Mouse (Mus musculus) cerebral cortex, adult 2 months (tissue): ENCODE measurements around the gene Myog.

ENCODE experiments used
- WGBS: fragments of 180-500 bp; shearing (Covaris S2); methylation state at CpG from one replicate; pipeline ENCODE4 v1.1.7; 2018; 5-methylcytosine and 5-hydroxymethylcytosine counted together

Myog gene

DNA sequence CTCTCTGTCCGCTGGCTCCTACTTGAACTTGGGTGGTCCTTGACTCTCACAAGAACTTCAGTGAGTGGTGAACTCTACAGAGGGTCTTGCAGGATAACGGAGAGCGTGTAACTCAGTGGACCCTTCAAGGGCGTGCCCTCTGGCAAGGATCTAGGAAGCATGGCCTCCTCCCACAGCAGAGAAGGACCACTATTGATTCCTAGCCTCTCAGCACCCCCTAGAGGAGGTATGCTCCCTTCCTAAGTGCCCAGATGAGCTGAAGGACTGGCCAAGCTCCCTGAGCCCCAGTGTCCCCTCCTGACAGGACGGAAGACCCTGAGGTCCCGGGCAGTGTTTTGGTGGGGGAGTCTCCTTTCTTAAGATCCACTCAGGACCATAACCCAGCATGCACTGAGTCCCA, 32.8 kb downstream of the Myog start:
- 90% methylated on average over 6 of the region's 6 CpGs for WGBS

DNA sequence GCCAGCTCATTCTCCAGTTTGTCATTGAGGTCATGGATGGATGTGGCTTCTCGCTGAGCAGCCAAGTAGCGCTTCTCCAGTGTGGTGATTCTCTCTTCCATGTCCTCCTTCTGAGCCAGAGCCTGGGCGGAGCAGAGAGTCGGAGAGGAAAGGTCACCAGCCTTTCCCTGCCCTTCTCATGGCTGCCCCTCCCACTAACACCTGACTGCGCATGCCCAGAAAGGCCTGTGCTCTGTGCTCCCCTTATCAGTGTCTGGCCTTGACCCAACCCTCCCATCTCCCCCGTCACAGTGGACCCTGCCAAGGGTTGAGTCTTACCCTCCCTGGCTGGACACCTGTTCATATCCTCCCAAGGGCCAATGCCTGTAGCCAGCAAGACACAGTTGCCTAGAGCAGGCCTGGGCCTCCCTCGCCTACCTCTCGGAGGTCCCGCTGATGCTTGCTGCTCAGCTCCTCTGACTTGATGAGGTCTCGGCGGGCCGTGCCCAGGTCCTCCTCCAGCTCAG, 37.1 kb downstream of the Myog start:
- 96% methylated on average over 12 of the region's 12 CpGs for WGBS

GRCm38 (mm10) chr1:134331879-134332635, 42.3 kb downstream of the Myog start:
- 45% methylated on average over 20 of the region's 20 CpGs for WGBS

DNA sequence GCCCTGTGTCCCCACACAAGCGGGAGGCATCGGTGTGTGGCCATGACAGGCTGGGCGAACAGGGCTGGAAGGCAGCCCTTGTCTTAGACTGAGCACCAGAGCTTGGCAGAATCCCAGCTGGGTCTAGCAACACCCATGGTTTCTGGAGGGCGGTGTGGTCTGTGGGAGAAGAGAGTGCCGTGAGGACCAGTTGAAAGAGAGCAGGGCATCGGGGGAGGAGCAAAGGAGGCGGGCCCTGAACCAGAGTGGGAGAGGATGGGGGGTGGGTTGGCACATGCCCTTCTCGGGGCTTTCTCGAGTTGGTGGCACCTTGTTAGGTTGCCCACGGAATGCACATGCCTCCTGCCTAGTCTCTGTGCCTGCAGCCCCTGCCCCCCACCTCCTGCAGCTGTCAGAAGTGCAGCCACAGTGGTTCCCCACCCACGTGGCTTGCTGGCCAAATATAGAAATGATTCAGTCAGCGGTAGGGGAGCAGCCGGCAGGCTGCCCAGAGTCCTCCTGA, 43.0 kb downstream of the Myog start, which contains the start of gene Ppfia4:
TSS of gene Ppfia4 (minus strand) at position 159 of the 502 bp plus-strand sequence.
- WGBS = 10% methylated on average over 13 of the region's 13 CpGs

DNA sequence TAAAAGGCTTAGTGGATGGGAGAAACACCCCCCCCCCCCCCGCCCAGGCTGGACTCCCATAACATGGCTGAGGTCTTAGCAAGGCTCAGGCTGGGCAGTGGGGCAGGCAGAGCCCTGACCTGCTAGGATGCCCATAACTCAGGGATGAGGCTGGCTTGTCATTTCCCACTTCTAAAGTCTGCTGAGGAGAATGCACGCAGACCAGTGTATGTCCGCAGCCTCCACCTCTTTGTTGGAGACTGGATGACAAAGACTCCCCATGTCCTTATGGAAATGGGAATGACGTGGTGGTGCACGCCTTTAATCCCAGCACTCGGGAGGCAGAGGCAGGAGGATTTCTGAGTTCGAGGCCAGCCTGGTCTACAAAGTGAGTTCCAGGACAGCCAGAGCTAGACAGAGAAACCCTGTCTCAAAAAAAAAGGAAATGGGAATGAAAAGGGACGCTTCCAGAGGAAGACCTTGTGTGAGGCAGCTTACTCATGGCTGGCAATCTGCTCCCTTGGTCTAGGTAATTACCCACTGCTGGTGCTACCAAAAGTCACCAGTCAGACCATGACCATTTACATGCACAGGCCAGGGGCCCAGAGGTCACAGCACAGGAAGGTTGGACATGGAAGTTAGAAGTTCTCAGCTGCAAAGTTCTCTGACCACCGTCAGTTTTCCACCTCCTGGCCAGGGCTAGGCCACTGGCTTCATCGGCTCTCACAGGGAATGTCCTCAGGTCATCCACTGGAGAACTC, 43.8 kb downstream of the Myog start:
- WGBS = 70% methylated on average over 10 of the region's 10 CpGs

GRCm38 (mm10) chr1:134334111-134334827, 44.5 kb downstream of the Myog start:
- 58% methylated on average over 7 of the region's 7 CpGs for WGBS

GRCm38 (mm10) chr1:134335211-134335923, 45.6 kb downstream of the Myog start:
- 55% methylated on average over 13 of the region's 13 CpGs for WGBS

GRCm38 (mm10) chr1:134335924-134336810, 46.4 kb downstream of the Myog start:
- 69% methylated on average over 12 of the region's 12 CpGs for WGBS

GRCm38 (mm10) chr1:134336958-134337710, 47.3 kb downstream of the Myog start:
- WGBS = 75% methylated on average over 11 of the region's 11 CpGs

DNA sequence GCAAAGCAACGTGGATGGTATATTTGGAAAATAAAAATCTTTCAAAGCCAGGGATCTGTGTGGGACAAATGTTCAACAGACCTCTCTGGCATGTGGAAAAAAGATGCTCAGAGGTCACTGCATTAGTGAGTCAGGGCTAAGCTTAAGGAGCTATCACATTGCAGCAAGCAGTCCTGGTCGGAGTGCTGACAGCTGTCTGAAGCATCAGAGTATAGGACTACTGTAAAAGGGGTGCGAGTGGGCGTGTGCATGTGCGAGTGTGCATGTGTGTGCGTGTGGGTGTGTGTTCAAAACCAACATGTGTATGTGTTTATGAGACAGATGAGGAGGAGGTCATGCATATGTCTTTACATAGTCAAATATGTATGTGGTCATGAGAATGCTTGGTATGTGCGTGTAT, 49.4 kb downstream of the Myog start:
- 83% methylated on average over 7 of the region's 7 CpGs for WGBS

GRCm38 (mm10) chr1:134339757-134340619, 50.2 kb downstream of the Myog start:
- WGBS = 94% methylated on average over 18 of the region's 18 CpGs

DNA sequence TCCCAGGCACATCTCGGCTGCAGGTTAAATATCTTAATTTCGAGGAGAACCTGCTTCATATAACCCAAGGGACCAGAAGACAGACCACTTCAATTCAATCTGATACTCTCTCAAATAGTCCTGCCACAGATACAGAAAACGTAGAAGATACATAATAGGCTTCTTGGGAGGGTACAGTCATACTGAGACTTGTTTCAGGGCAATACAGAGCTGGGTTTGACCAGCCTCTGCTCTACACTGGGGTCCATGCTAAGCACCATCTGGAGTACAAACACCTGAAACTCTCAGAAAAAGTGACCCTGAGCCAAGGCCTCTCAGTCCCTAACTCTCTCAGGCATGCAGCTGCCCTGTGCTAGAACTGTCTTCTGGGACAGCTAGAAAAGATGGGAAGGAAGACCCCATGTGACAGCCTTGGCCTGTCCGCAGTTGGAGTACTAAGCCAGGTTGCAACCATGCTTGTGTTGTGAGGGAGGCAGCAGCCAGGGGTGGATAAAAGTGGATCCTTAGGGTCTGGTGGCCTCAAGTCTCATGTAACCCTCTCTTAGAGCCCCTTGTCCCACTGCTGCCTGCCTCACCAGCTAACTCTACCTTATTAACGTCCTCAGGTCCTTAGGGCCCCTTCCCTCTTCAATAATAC, 52.0 kb downstream of the Myog start:
- 86% methylated on average over 5 of the region's 5 CpGs for WGBS
